Mouse (Mus musculus) heart, embryonic 12.5 days (tissue): Measurements from ENCODE around the gene Mkrn2os. TPM values are rescaled to one million over a fixed set of nuclear protein-coding genes. Genes with fewer than 3 reads are reported as not detected.
"Not testable (repeated sequence)": the region's sequence is repeated elsewhere in the genome, so short reads cannot be mapped to it uniquely, and the experiment has no call there.

Experiments used
- ATAC-seq: fragments of 200-750 bp; cut with Nextera tagmentation; 2 replicates; pipeline ENCODE4 v1.8.0; 2017; ENCODE audit warnings: moderate TSS enrichment, moderate library complexity; ENCODE audit not compliant: insufficient number of reproducible peaks, low FRiP score
- H3K27ac ChIP-seq: fragments of 300-500 bp; sonication (generic); 2 replicates; pipeline ENCODE4 v1.5.1; 2016; ENCODE audit warnings: mild to moderate bottlenecking, moderate library complexity; ENCODE audit not compliant: poor library complexity, severe bottlenecking
- H3K27me3 ChIP-seq: fragments of 300-500 bp; sonication (generic); replicated peaks from 2 replicates; pipeline ENCODE4 v1.6.1; 2016; ENCODE audit warnings: mild to moderate bottlenecking, moderate library complexity
- H3K36me3 ChIP-seq: fragments of 300-500 bp; sonication (generic); 2 replicates; pipeline ENCODE4 v1.6.1; 2016; ENCODE audit warnings: mild to moderate bottlenecking, moderate library complexity
- H3K4me1 ChIP-seq: fragments of 300-500 bp; sonication (generic); replicated peaks from 2 replicates; pipeline ENCODE4 v1.6.1; 2016; ENCODE audit warnings: mild to moderate bottlenecking
- H3K4me2 ChIP-seq: fragments of 300-500 bp; sonication (generic); 2 replicates; pipeline ENCODE4 v1.6.1; 2016; ENCODE audit warnings: mild to moderate bottlenecking, moderate library complexity
- H3K4me3 ChIP-seq: fragments of 300-500 bp; sonication (generic); 2 replicates; pipeline ENCODE4 v1.5.1; 2016; ENCODE audit warnings: mild to moderate bottlenecking
- H3K9ac ChIP-seq: fragments of 300-500 bp; sonication (generic); 2 replicates; pipeline ENCODE4 v1.6.1; 2016; ENCODE audit warnings: mild to moderate bottlenecking, moderate library complexity
- H3K9me3 ChIP-seq: fragments of 300-500 bp; sonication (generic); replicated peaks from 2 replicates; pipeline ENCODE4 v1.6.1; 2016; ENCODE audit warnings: mild to moderate bottlenecking, moderate library complexity
- WGBS: fragments of 180-500 bp; shearing (Covaris S2); methylation state at CpG from one replicate; pipeline ENCODE4 v1.1.7; 2016; 5-methylcytosine and 5-hydroxymethylcytosine counted together
- polyA plus RNA-seq: library from polyadenylated mRNA; unstranded; fragments of >200 nt; fragmentation: Nextera tagmentation; extraction: Ambion mirVana; gene quantifications from 2 replicates; pipeline ENCODE4 v1.2.1, GENCODE M21; 2016

Mkrn2os gene
- 0.33 TPM in 1 of 2 replicates, not detected in the other for polyA plus RNA-seq

- H3K4me2 ChIP-seq = peak within 1 kb of the TSS; percentile 21
- H3K4me3 ChIP-seq = no peak within 1 kb of the TSS
- no peaks in the 10 kb centered on the region for H3K27me3 ChIP-seq
- H3K36me3 ChIP-seq = no peaks in the 10 kb centered on the region
- H3K4me1 ChIP-seq = 0 out of 2 replicates have a peak, but pooled peaks cover 5% of the 10 kb centered on the region
- H3K9ac ChIP-seq = peak within 1 kb of the TSS; percentile 41; the same call in 1 of the 2 replicates
- no peak for ATAC-seq
- no peak within 1 kb of the TSS for H3K27ac ChIP-seq
- H3K9me3 ChIP-seq = no peaks in the 10 kb centered on the region
- 45% methylated on average over 5 of the region's 5 CpGs for WGBS
Observed at GRCm38 (mm10) chr6:115592458-115592857, at the start of gene Mkrn2os. Gene Mkrn2os (minus strand): TSS chr6:115592576.

- H3K36me3 ChIP-seq = peaks cover 79% of the 10 kb centered on the region
- H3K9me3 ChIP-seq, ATAC-seq, H3K9ac ChIP-seq, H3K27me3 ChIP-seq, H3K4me1 ChIP-seq, H3K4me3 ChIP-seq, H3K4me2 ChIP-seq, H3K27ac ChIP-seq: not testable (repeated sequence)
- 93% methylated on average over 7 of the region's 7 CpGs for WGBS
Observed at GRCm38 (mm10) chr6:115638188-115638587, 45.8 kb upstream of the Mkrn2os start.

- no peak overlapping the region for H3K27ac ChIP-seq
- no peak overlapping the region for H3K4me2 ChIP-seq
- H3K4me3 ChIP-seq = no peak overlapping the region
- peaks cover 85% of the 10 kb centered on the region for H3K36me3 ChIP-seq
- 89% methylated on average over 2 of the region's 2 CpGs for WGBS
- no peak for ATAC-seq
- no peaks in the 10 kb centered on the region for H3K4me1 ChIP-seq
- no peaks in the 10 kb centered on the region for H3K9me3 ChIP-seq
- no peak overlapping the region for H3K9ac ChIP-seq
- H3K27me3 ChIP-seq = no peaks in the 10 kb centered on the region
Observed at GRCm38 (mm10) chr6:115634015-115634414, 41.6 kb upstream of the Mkrn2os start.

- Histone ChIP-seq H3K4me3 (no peak overlapping the region), H3K27me3 (no peaks in the 10 kb centered on the region), H3K36me3 (peaks cover 86% of the 10 kb centered on the region), H3K27ac (no peak overlapping the region), H3K4me2 (no peak overlapping the region), H3K9ac (no peak overlapping the region), H3K4me1 (no peaks in the 10 kb centered on the region), H3K9me3 (no peaks in the 10 kb centered on the region)
- 86% methylated on average over 3 of the region's 3 CpGs for WGBS
- no peak for ATAC-seq
Observed at GRCm38 (mm10) chr6:115631056-115631795, 38.9 kb upstream of the Mkrn2os start.

DNA sequence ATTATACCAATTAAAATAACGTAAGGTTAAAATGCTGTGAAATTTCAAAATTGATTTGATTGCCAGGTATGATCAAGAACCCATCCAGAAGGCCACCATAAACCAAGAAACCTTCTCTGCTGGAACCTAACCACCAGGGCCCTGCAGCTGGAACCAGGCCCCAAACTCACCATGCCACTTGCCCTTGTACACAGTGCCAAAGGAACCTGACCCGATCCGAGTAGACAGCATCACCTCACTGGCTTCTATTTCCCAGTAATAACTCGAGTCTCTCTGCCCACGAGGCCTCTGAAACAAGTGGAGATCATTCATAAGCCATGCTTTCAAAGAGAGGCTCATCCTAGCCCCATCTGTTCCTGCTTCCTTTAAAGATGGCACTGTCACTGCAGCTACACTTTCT is 33.7 kb upstream of the Mkrn2os start:
- ATAC-seq = no peak
- Histone ChIP-seq H3K4me1 (no peaks in the 10 kb centered on the region), H3K27ac (no peak overlapping the region), H3K4me2 (no peak overlapping the region), H3K9ac (no peak overlapping the region), H3K36me3 (peaks cover 90% of the 10 kb centered on the region), H3K4me3 (no peak overlapping the region), H3K9me3 (no peaks in the 10 kb centered on the region), H3K27me3 (no peaks in the 10 kb centered on the region)
- WGBS = 84% methylated on average over 5 of the region's 5 CpGs

DNA sequence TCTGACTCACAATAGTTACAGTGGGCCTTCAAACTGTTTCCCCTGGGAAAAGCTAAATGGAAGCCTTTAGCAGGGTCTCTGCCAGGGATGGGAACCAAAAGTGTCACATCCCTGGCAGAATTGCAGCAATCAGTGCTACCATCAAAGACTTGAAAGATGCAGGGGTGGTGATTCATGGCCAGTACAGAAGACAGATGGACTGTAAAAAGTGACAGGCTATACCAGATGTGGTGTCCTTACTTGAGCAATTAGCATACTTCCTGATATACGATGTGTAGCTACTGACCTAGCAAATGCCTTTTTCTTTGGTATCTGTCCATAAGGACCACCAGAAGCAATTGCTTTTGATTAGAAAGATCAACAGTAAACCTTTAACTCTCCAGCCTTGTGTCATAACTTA is 28.6 kb upstream of the Mkrn2os start:
- Histone ChIP-seq H3K36me3 (peaks cover 97% of the 10 kb centered on the region), H3K4me2 (no peak overlapping the region), H3K27ac (no peak overlapping the region), H3K9ac (no peak overlapping the region), H3K4me1 (no peaks in the 10 kb centered on the region), H3K4me3 (no peak overlapping the region), H3K27me3 (no peaks in the 10 kb centered on the region), H3K9me3 (no peaks in the 10 kb centered on the region)
- ATAC-seq = no peak
- WGBS = 78% methylated on average over 1 of the region's 1 CpGs

- Histone ChIP-seq H3K4me2 (no peak overlapping the region), H3K36me3 (peaks cover 96% of the 10 kb centered on the region), H3K4me3 (no peak overlapping the region), H3K9me3 (no peaks in the 10 kb centered on the region), H3K4me1 (no peaks in the 10 kb centered on the region), H3K9ac (no peak overlapping the region), H3K27me3 (no peaks in the 10 kb centered on the region), H3K27ac (no peak overlapping the region)
- ATAC-seq = no peak
- 88% methylated on average over 10 of the region's 10 CpGs for WGBS
Observed at GRCm38 (mm10) chr6:115619818-115620217, 27.4 kb upstream of the Mkrn2os start.

DNA sequence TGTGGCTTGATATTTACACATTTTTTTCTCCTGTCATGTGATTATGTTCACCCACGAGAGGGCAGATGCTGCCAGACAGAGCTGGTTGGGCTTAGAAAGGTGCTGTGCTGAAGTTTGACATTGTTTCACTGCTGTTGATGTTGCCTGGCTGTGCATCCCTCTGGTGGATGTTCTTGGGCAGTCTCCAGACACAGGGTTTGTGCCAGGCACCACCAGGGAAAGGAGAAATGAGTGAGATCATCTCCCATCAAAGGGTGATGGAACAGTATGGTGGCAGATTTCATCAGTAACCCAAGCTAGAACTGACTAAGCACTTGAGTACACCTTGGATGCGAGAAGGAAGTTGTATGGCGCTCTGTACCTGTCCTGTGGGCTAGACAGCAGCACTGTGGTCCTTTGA is 23.6 kb upstream of the Mkrn2os start:
- Histone ChIP-seq H3K36me3 (peaks cover 98% of the 10 kb centered on the region), H3K4me1 (no peaks in the 10 kb centered on the region), H3K9me3 (no peaks in the 10 kb centered on the region), H3K9ac (no peak overlapping the region), H3K27ac (no peak overlapping the region), H3K4me2 (no peak overlapping the region), H3K27me3 (no peaks in the 10 kb centered on the region), H3K4me3 (no peak overlapping the region)
- ATAC-seq = no peak
- 87% methylated on average over 3 of the region's 3 CpGs for WGBS

GRCm38 (mm10) chr6:115613793-115614192 is 21.4 kb upstream of the Mkrn2os start:
- no peak overlapping the region for H3K9ac ChIP-seq
- no peaks in the 10 kb centered on the region for H3K27me3 ChIP-seq
- H3K9me3 ChIP-seq = no peaks in the 10 kb centered on the region
- H3K4me3 ChIP-seq = no peak overlapping the region
- H3K27ac ChIP-seq = no peak overlapping the region
- no peaks in the 10 kb centered on the region for H3K4me1 ChIP-seq
- H3K36me3 ChIP-seq = peaks cover 91% of the 10 kb centered on the region
- no peak for ATAC-seq
- no peak overlapping the region for H3K4me2 ChIP-seq

GRCm38 (mm10) chr6:115610301-115610700 is 17.9 kb upstream of the Mkrn2os start:
- WGBS = 90% methylated on average over 5 of the region's 5 CpGs
- peaks cover 57% of the 10 kb centered on the region for H3K36me3 ChIP-seq

DNA sequence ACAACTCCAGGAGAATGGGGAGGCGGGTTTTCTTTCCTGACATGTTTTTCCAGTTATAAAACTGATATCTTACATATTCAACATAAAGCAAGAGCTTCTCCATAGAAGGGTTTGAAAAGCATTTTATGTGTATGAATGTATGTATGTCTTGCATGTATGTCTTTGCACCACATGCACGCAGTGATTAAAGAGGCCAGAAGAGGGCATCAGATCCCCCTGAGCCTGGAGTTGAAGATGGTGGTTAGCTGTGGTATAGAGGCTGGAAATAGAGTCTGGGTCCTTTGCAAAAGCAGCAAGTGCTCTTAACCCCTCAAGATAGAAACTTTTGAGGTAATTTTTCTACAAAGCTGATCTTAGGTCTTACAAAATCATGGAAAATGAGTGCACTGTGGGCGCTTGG is 16.7 kb upstream of the Mkrn2os start:
- Histone ChIP-seq H3K9ac (no peak overlapping the region), H3K4me2 (no peak overlapping the region), H3K4me1 (peaks cover 10% of the 10 kb centered on the region; the same call in 1 of the 2 replicates), H3K36me3 (peaks cover 48% of the 10 kb centered on the region), H3K27me3 (no peaks in the 10 kb centered on the region), H3K9me3 (no peaks in the 10 kb centered on the region), H3K4me3 (no peak overlapping the region), H3K27ac (no peak overlapping the region)
- ATAC-seq = no peak
- 75% methylated on average over 3 of the region's 3 CpGs for WGBS

More at GRCm38 (mm10) chr6:115610301-115610700, 17.9 kb upstream of the Mkrn2os start:
- H3K27ac ChIP-seq = no peak overlapping the region
- H3K9me3 ChIP-seq = no peaks in the 10 kb centered on the region
- no peak overlapping the region for H3K4me3 ChIP-seq
- H3K4me2 ChIP-seq = no peak overlapping the region
- H3K4me1 ChIP-seq = peaks cover 10% of the 10 kb centered on the region; the same call in 1 of the 2 replicates
- H3K27me3 ChIP-seq = no peaks in the 10 kb centered on the region
- H3K9ac ChIP-seq = no peak overlapping the region
- no peak for ATAC-seq

DNA sequence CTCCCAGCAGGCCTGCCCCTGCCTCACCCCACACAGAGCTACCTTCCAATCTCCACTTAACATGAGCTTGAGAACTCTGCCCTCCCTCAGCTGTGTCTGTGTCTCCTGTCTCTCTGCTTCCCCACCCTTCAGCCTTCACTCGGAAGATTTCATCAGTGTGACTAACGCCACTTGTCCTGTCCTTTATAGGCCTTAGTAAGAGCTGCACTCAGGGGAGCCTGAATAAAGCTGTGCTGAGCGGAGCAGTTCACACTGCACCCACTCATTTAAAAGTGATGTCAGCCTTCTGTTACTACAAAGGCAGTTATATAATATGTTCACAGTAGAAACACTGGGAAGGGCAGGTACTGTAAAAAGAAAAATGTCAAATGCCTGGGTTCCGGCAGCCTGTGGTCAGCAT is 15.1 kb upstream of the Mkrn2os start:
- Histone ChIP-seq H3K9me3 (no peaks in the 10 kb centered on the region), H3K27me3 (no peaks in the 10 kb centered on the region), H3K4me3 (no peak overlapping the region), H3K4me2 (no peak overlapping the region), H3K4me1 (peaks cover 18% of the 10 kb centered on the region), H3K27ac (no peak overlapping the region), H3K9ac (no peak overlapping the region), H3K36me3 (peaks cover 31% of the 10 kb centered on the region)
- no peak for ATAC-seq
- WGBS = 75% methylated on average over 4 of the region's 4 CpGs
